Mouse (Mus musculus) liver, adult 2 months (tissue): Measurements from ENCODE around the gene Atxn1.

ENCODE experiments used
- CTCF ChIP-seq: fragments of 200-500 bp; IDR thresholded peaks from 2 replicates; pipeline ENCODE4 v1.5.1; 2011; ENCODE audit warnings: low read depth, low read length, control low read depth
- POLR2A ChIP-seq: fragments of 200-500 bp; IDR thresholded peaks from 2 replicates; pipeline ENCODE4 v1.6.1; 2011; ENCODE audit warnings: low read length, control low read depth; ENCODE audit not compliant: insufficient read depth; ENCODE audit errors: extremely low read depth

GRCm38 (mm10) chr13:45839901-45840300 lies 124.9 kb downstream of the Atxn1 start:
- TF ChIP-seq POLR2A (no peak), CTCF (no peak)
